Mouse (Mus musculus) cerebellum, adult 2 months (tissue): ENCODE measurements around the gene Zeb2.

Experiments
- CTCF ChIP-seq: fragments of 200-500 bp; IDR thresholded peaks from 2 replicates; pipeline ENCODE4 v1.5.1; 2011; ENCODE audit warnings: low read depth, mild to moderate bottlenecking, control low read depth, low read length, moderate library complexity, borderline replicate concordance; ENCODE audit not compliant: insufficient read depth
- POLR2A ChIP-seq: fragments of 200-500 bp; IDR thresholded peaks from 2 replicates; pipeline ENCODE4 v1.6.1; 2011; ENCODE audit warnings: low read length, control low read depth, borderline replicate concordance; ENCODE audit not compliant: insufficient read depth

DNA sequence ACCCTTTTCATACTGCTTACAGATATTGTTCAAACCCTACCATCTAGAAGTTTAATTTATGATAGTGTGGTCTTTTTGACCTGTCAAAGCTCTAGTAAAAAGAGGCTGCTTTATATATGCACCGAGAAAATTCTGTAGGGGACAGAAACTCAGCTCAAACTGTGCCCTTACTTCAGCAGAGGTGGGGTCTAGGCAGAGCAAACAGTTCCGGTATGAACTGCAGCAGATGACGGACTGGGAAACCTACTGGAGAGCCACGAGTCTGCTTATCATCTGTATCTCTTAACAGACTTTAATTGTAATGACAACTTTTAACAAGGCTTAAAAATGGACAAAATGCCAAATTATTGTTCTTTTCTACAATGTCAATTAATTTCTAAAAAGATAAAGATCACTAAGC is 30.0 kb downstream of the Zeb2 start:
- no peak for TF ChIP-seq POLR2A
- no peak for TF ChIP-seq CTCF
